Mouse (Mus musculus) stomach, postnatal 0 days (tissue): ENCODE measurements at regions not wholly inside any gene's neighbourhood (a gene's known extent, or its start where the extent isn't known, plus 50 kb on each side); places are given as distances from the start of the nearest gene placed in this dataset.

Experiments used
- ATAC-seq: fragments of 200-750 bp; cut with Nextera tagmentation; 2 replicates; pipeline ENCODE4 v1.8.0; 2017; ENCODE audit not compliant: low FRiP score, low TSS enrichment
- DNase-seq: peaks from one replicate; pipeline ENCODE4 v3.0.0-alpha.2; 2016; ENCODE audit warnings: low spot score
- H3K27ac ChIP-seq: fragments of 300-500 bp; sonication (generic); replicated peaks from 2 replicates; pipeline ENCODE4 v1.5.1; 2014; ENCODE audit warnings: mild to moderate bottlenecking, control low read depth
- H3K27me3 ChIP-seq: fragments of 300-500 bp; sonication (generic); 2 replicates; pipeline ENCODE4 v1.6.1; 2014; ENCODE audit warnings: low read length; ENCODE audit not compliant: control insufficient read depth, insufficient read depth
- H3K36me3 ChIP-seq: fragments of 300-500 bp; sonication (generic); 2 replicates; pipeline ENCODE4 v1.6.1; 2014; ENCODE audit warnings: low read length, mixed read lengths; ENCODE audit not compliant: control insufficient read depth, insufficient read depth
- H3K4me1 ChIP-seq: fragments of 300-500 bp; sonication (generic); replicated peaks from 2 replicates; pipeline ENCODE4 v1.6.1; 2014; ENCODE audit warnings: antibody characterized with exemption; ENCODE audit not compliant: control insufficient read depth, insufficient read depth
- H3K4me2 ChIP-seq: fragments of 300-500 bp; sonication (generic); replicated peaks from 2 replicates; pipeline ENCODE4 v1.6.1; 2014; ENCODE audit warnings: low read depth, mild to moderate bottlenecking, control low read depth, moderate library complexity
- H3K4me3 ChIP-seq: fragments of 300-500 bp; sonication (generic); 2 replicates; pipeline ENCODE4 v1.5.1; 2014; ENCODE audit warnings: low read depth, low read length, control low read depth
- H3K9ac ChIP-seq: fragments of 300-500 bp; sonication (generic); 2 replicates; pipeline ENCODE4 v1.6.1; 2014; ENCODE audit warnings: mild to moderate bottlenecking, low read length, control low read depth, mixed read lengths
- H3K9me3 ChIP-seq: fragments of 300-500 bp; sonication (generic); 2 replicates; pipeline ENCODE4 v1.6.1; 2016; ENCODE audit warnings: low read length; ENCODE audit not compliant: control insufficient read depth
- CTCF ChIP-seq: IDR thresholded peaks from 2 replicates; pipeline ENCODE4 v1.5.1; 2016; ENCODE audit warnings: antibody characterized with exemption, low read depth, mild to moderate bottlenecking, moderate library complexity
- EP300 ChIP-seq: optimal IDR thresholded peaks from 2 replicates; pipeline ENCODE3; 2016; ENCODE audit warnings: antibody characterized with exemption
- WGBS: fragments of 180-500 bp; shearing (Covaris S2); extraction: QIAGEN DNeasy Blood & Tissue Kit; methylation state at CpG from one replicate; pipeline ENCODE4 v1.1.7; 2014; 5-methylcytosine and 5-hydroxymethylcytosine counted together

GRCm38 (mm10) chr16:87130733-87131640, 223.0 kb upstream of the N6amt1 start:
- H3K9ac ChIP-seq: no peak overlapping the region
- WGBS: 56% methylated on average over 12 of the region's 12 CpGs
- H3K4me1 ChIP-seq: no peaks in the 10 kb centered on the region
- no peaks in the 10 kb centered on the region for H3K27me3 ChIP-seq
- ATAC-seq: no peak
- no peak overlapping the region for H3K4me2 ChIP-seq
- DNase-seq: no peak
- H3K4me3 ChIP-seq: no peak overlapping the region
- H3K27ac ChIP-seq: peak overlapping the region; percentile 45
- H3K9me3 ChIP-seq: no peaks in the 10 kb centered on the region
- no peak for TF ChIP-seq EP300
- TF ChIP-seq CTCF: no peak
- no peaks in the 10 kb centered on the region for H3K36me3 ChIP-seq

- Histone ChIP-seq H3K36me3 (no peaks in the 10 kb centered on the region), H3K9ac (no peak overlapping the region), H3K4me1 (no peaks in the 10 kb centered on the region), H3K4me2 (no peak overlapping the region), H3K27ac (no peak overlapping the region), H3K4me3 (no peak overlapping the region), H3K27me3 (no peaks in the 10 kb centered on the region), H3K9me3 (no peaks in the 10 kb centered on the region)
- DNase-seq (no peak), ATAC-seq (no peak)
- 89% methylated on average over 3 of the region's 3 CpGs for WGBS
- no peak for TF ChIP-seq EP300
- TF ChIP-seq CTCF: no peak
These were observed 225.0 kb upstream of the N6amt1 start for GRCm38 (mm10) chr16:87129021-87129420.

- DNase-seq (peak; percentile 17), ATAC-seq (no peak)
- Histone ChIP-seq H3K36me3 (no peaks in the 10 kb centered on the region), H3K4me2 (0 out of 2 replicates have a peak overlapping the region, but pooled peaks have one; percentile 11), H3K27ac (no peak overlapping the region), H3K27me3 (no peaks in the 10 kb centered on the region), H3K9ac (no peak overlapping the region), H3K4me1 (no peaks in the 10 kb centered on the region), H3K4me3 (no peak overlapping the region), H3K9me3 (no peaks in the 10 kb centered on the region)
- no peak for TF ChIP-seq CTCF
- TF ChIP-seq EP300: no peak
- WGBS: 60% methylated on average over 13 of the region's 13 CpGs
These were observed 225.8 kb upstream of the N6amt1 start for GRCm38 (mm10) chr16:87128230-87128629.

GRCm38 (mm10) chr16:87124519-87124918, 229.5 kb upstream of the N6amt1 start:
- DNase-seq (no peak), ATAC-seq (no peak)
- Histone ChIP-seq H3K4me1 (no peaks in the 10 kb centered on the region), H3K36me3 (no peaks in the 10 kb centered on the region), H3K4me3 (no peak overlapping the region), H3K27ac (no peak overlapping the region), H3K9me3 (no peaks in the 10 kb centered on the region), H3K4me2 (no peak overlapping the region), H3K9ac (no peak overlapping the region), H3K27me3 (no peaks in the 10 kb centered on the region)
- TF ChIP-seq EP300: no peak
- no peak for TF ChIP-seq CTCF
- WGBS: 64% methylated on average over 7 of the region's 7 CpGs

GRCm38 (mm10) chr16:87103599-87103998, 250.4 kb upstream of the N6amt1 start:
- no peak for DNase-seq
- no peak overlapping the region for H3K4me3 ChIP-seq
- H3K27ac ChIP-seq: no peak overlapping the region
- no peak overlapping the region for H3K4me2 ChIP-seq
- no peak for ATAC-seq
- 48% methylated on average over 2 of the region's 2 CpGs for WGBS
- H3K36me3 ChIP-seq: no peaks in the 10 kb centered on the region
- H3K9ac ChIP-seq: no peak overlapping the region
- no peaks in the 10 kb centered on the region for H3K27me3 ChIP-seq
- TF ChIP-seq CTCF: no peak
- TF ChIP-seq EP300: no peak
- no peaks in the 10 kb centered on the region for H3K9me3 ChIP-seq
- no peaks in the 10 kb centered on the region for H3K4me1 ChIP-seq

GRCm38 (mm10) chr16:87102057-87102456, 251.9 kb upstream of the N6amt1 start:
- no peaks in the 10 kb centered on the region for H3K9me3 ChIP-seq
- ATAC-seq (no peak), DNase-seq (no peak)
- TF ChIP-seq EP300: no peak
- no peak for TF ChIP-seq CTCF
- no peak overlapping the region for H3K9ac ChIP-seq
- H3K36me3 ChIP-seq: no peaks in the 10 kb centered on the region
- H3K27me3 ChIP-seq: no peaks in the 10 kb centered on the region
- H3K27ac ChIP-seq: no peak overlapping the region
- H3K4me1 ChIP-seq: no peaks in the 10 kb centered on the region
- H3K4me2 ChIP-seq: no peak overlapping the region
- H3K4me3 ChIP-seq: no peak overlapping the region
